Mouse (Mus musculus): ENCODE measurements at regions not wholly inside any gene's neighbourhood (a gene's known extent, or its start where the extent isn't known, plus 50 kb on each side); places are given as distances from the start of the nearest gene placed in this dataset.

- 17% methylated on average over 10 of the region's 11 CpGs for WGBS
- Histone ChIP-seq H3K9me3 (ENCODE audit: control insufficient read depth, low read length) (no peaks in the 10 kb centered on the region), H3K9ac (ENCODE audit: low read depth, low read length) (peak overlapping the region; percentile 6; the same call in 1 of the 2 replicates), H3K4me3 (ENCODE audit: low read depth, low read length) (no peak overlapping the region), H3K4me2 (ENCODE audit: low read depth, low read length) (peak overlapping the region; percentile 95), H3K27ac (replicated peaks; ENCODE audit: low read depth, low read length) (no peak overlapping the region), H3K36me3 (ENCODE audit: control insufficient read depth, insufficient read depth, low read length) (no peaks in the 10 kb centered on the region), H3K27me3 (replicated peaks; ENCODE audit: control insufficient read depth, insufficient read depth, low read length) (peaks cover 39% of the 10 kb centered on the region), H3K4me1 (ENCODE audit: control insufficient read depth, insufficient read depth, low read length) (peaks cover 6% of the 10 kb centered on the region; the same call in 1 of the 2 replicates)
- ATAC-seq (ENCODE audit: low read depth) (no peak), DNase-seq (ENCODE audit: low spot score) (no peak)
Measured at GRCm38 (mm10) chr4:148743414-148743844, 60.8 kb upstream of the Casz1 start.

- no peaks in the 10 kb centered on the region for H3K9me3 ChIP-seq (ENCODE audit: control insufficient read depth, low read length)
- H3K4me3 ChIP-seq (ENCODE audit: low read depth, low read length): no peak overlapping the region
- no peak overlapping the region for H3K9ac ChIP-seq (ENCODE audit: low read depth, low read length)
- WGBS: 41% methylated on average over 8 of the region's 8 CpGs
- no peak overlapping the region for H3K27ac ChIP-seq (replicated peaks; ENCODE audit: low read depth, low read length)
- no peaks in the 10 kb centered on the region for H3K36me3 ChIP-seq (ENCODE audit: control insufficient read depth, insufficient read depth, low read length)
- ATAC-seq (ENCODE audit: low read depth) (no peak), DNase-seq (ENCODE audit: low spot score) (no peak)
- peaks cover 6% of the 10 kb centered on the region; the same call in 1 of the 2 replicates for H3K4me1 ChIP-seq (ENCODE audit: control insufficient read depth, insufficient read depth, low read length)
- peaks cover 39% of the 10 kb centered on the region for H3K27me3 ChIP-seq (replicated peaks; ENCODE audit: control insufficient read depth, insufficient read depth, low read length)
- no peak overlapping the region for H3K4me2 ChIP-seq (ENCODE audit: low read depth, low read length)
Measured at GRCm38 (mm10) chr4:148744053-148744452, 60.2 kb upstream of the Casz1 start.

GRCm38 (mm10) chr4:148746460-148747314, 57.5 kb upstream of the Casz1 start:
- ATAC-seq (ENCODE audit: low read depth) (no peak), DNase-seq (ENCODE audit: low spot score) (no peak)
- H3K4me1 ChIP-seq (ENCODE audit: control insufficient read depth, insufficient read depth, low read length): peaks cover 6% of the 10 kb centered on the region; the same call in 1 of the 2 replicates
- no peak overlapping the region for H3K27ac ChIP-seq (replicated peaks; ENCODE audit: low read depth, low read length)
- H3K9ac ChIP-seq (ENCODE audit: low read depth, low read length): no peak overlapping the region
- WGBS: 34% methylated on average over 23 of the region's 23 CpGs
- H3K4me2 ChIP-seq (ENCODE audit: low read depth, low read length): no peak overlapping the region
- peaks cover 18% of the 10 kb centered on the region for H3K27me3 ChIP-seq (replicated peaks; ENCODE audit: control insufficient read depth, insufficient read depth, low read length)
- H3K4me3 ChIP-seq (ENCODE audit: low read depth, low read length): no peak overlapping the region
- H3K36me3 ChIP-seq (ENCODE audit: control insufficient read depth, insufficient read depth, low read length): no peaks in the 10 kb centered on the region
- H3K9me3 ChIP-seq (ENCODE audit: control insufficient read depth, low read length): no peaks in the 10 kb centered on the region

GRCm38 (mm10) chr4:148747315-148747644, 56.9 kb upstream of the Casz1 start:
- 73% methylated on average over 7 of the region's 7 CpGs for WGBS
- H3K4me3 ChIP-seq (ENCODE audit: low read depth, low read length): no peak overlapping the region
- no peak overlapping the region for H3K9ac ChIP-seq (ENCODE audit: low read depth, low read length)
- H3K36me3 ChIP-seq (ENCODE audit: control insufficient read depth, insufficient read depth, low read length): no peaks in the 10 kb centered on the region
- no peaks in the 10 kb centered on the region for H3K9me3 ChIP-seq (ENCODE audit: control insufficient read depth, low read length)
- no peak overlapping the region for H3K4me2 ChIP-seq (ENCODE audit: low read depth, low read length)
- H3K27me3 ChIP-seq (replicated peaks; ENCODE audit: control insufficient read depth, insufficient read depth, low read length): peaks cover 18% of the 10 kb centered on the region
- DNase-seq (ENCODE audit: low spot score) (no peak), ATAC-seq (ENCODE audit: low read depth) (no peak)
- no peak overlapping the region for H3K27ac ChIP-seq (replicated peaks; ENCODE audit: low read depth, low read length)
- H3K4me1 ChIP-seq (ENCODE audit: control insufficient read depth, insufficient read depth, low read length): peaks cover 6% of the 10 kb centered on the region; the same call in 1 of the 2 replicates

GRCm38 (mm10) chr4:148750030-148750429, 54.2 kb upstream of the Casz1 start:
- ATAC-seq (ENCODE audit: low read depth): no peak; the same call in 1 of the 2 replicates
- H3K4me2 ChIP-seq (ENCODE audit: low read depth, low read length): no peak overlapping the region
- H3K4me1 ChIP-seq (ENCODE audit: control insufficient read depth, insufficient read depth, low read length): no peaks in the 10 kb centered on the region
- WGBS: 53% methylated on average over 10 of the region's 10 CpGs
- peaks cover under 1% of the 10 kb centered on the region for H3K27me3 ChIP-seq (replicated peaks; ENCODE audit: control insufficient read depth, insufficient read depth, low read length)
- H3K4me3 ChIP-seq (ENCODE audit: low read depth, low read length): no peak overlapping the region
- no peak for DNase-seq (ENCODE audit: low spot score)
- no peaks in the 10 kb centered on the region for H3K9me3 ChIP-seq (ENCODE audit: control insufficient read depth, low read length)
- no peaks in the 10 kb centered on the region for H3K36me3 ChIP-seq (ENCODE audit: control insufficient read depth, insufficient read depth, low read length)
- H3K9ac ChIP-seq (ENCODE audit: low read depth, low read length): no peak overlapping the region
- no peak overlapping the region for H3K27ac ChIP-seq (replicated peaks; ENCODE audit: low read depth, low read length)

GRCm38 (mm10) chr4:148751591-148751990, 52.6 kb upstream of the Casz1 start:
- DNase-seq (ENCODE audit: low spot score) (no peak), ATAC-seq (ENCODE audit: low read depth) (no peak)
- no peaks in the 10 kb centered on the region for H3K36me3 ChIP-seq (ENCODE audit: control insufficient read depth, insufficient read depth, low read length)
- H3K4me3 ChIP-seq (ENCODE audit: low read depth, low read length): no peak overlapping the region
- no peaks in the 10 kb centered on the region for H3K4me1 ChIP-seq (ENCODE audit: control insufficient read depth, insufficient read depth, low read length)
- no peak overlapping the region for H3K4me2 ChIP-seq (ENCODE audit: low read depth, low read length)
- H3K9ac ChIP-seq (ENCODE audit: low read depth, low read length): no peak overlapping the region
- no peak overlapping the region for H3K27ac ChIP-seq (replicated peaks; ENCODE audit: low read depth, low read length)
- WGBS: 57% methylated on average over 7 of the region's 7 CpGs
- H3K27me3 ChIP-seq (replicated peaks; ENCODE audit: control insufficient read depth, insufficient read depth, low read length): no peaks in the 10 kb centered on the region; the same call in 1 of the 2 replicates
- no peaks in the 10 kb centered on the region for H3K9me3 ChIP-seq (ENCODE audit: control insufficient read depth, low read length)

GRCm38 (mm10) chr4:148752360-148753093, 51.7 kb upstream of the Casz1 start:
- Histone ChIP-seq H3K36me3 (ENCODE audit: control insufficient read depth, insufficient read depth, low read length) (no peaks in the 10 kb centered on the region), H3K4me1 (ENCODE audit: control insufficient read depth, insufficient read depth, low read length) (no peaks in the 10 kb centered on the region), H3K27ac (replicated peaks; ENCODE audit: low read depth, low read length) (no peak overlapping the region), H3K27me3 (replicated peaks; ENCODE audit: control insufficient read depth, insufficient read depth, low read length) (no peaks in the 10 kb centered on the region; the same call in 1 of the 2 replicates), H3K9me3 (ENCODE audit: control insufficient read depth, low read length) (no peaks in the 10 kb centered on the region), H3K9ac (ENCODE audit: low read depth, low read length) (no peak overlapping the region), H3K4me2 (ENCODE audit: low read depth, low read length) (no peak overlapping the region), H3K4me3 (ENCODE audit: low read depth, low read length) (no peak overlapping the region)
- ATAC-seq (ENCODE audit: low read depth) (no peak), DNase-seq (ENCODE audit: low spot score) (no peak)
- 84% methylated on average over 14 of the region's 14 CpGs for WGBS

- no peak overlapping the region for H3K4me2 ChIP-seq (ENCODE audit: low read depth, low read length)
- no peaks in the 10 kb centered on the region for H3K9me3 ChIP-seq (ENCODE audit: control insufficient read depth, low read length)
- no peaks in the 10 kb centered on the region for H3K4me1 ChIP-seq (ENCODE audit: control insufficient read depth, insufficient read depth, low read length)
- no peaks in the 10 kb centered on the region for H3K36me3 ChIP-seq (ENCODE audit: control insufficient read depth, insufficient read depth, low read length)
- H3K27me3 ChIP-seq (replicated peaks; ENCODE audit: control insufficient read depth, insufficient read depth, low read length): no peaks in the 10 kb centered on the region; the same call in 1 of the 2 replicates
- ATAC-seq (ENCODE audit: low read depth) (no peak), DNase-seq (ENCODE audit: low spot score) (no peak)
- no peak overlapping the region for H3K27ac ChIP-seq (replicated peaks; ENCODE audit: low read depth, low read length)
- no peak overlapping the region for H3K9ac ChIP-seq (ENCODE audit: low read depth, low read length)
- no peak overlapping the region for H3K4me3 ChIP-seq (ENCODE audit: low read depth, low read length)
- WGBS: 63% methylated on average over 17 of the region's 17 CpGs
Measured at GRCm38 (mm10) chr4:148753143-148753798, 51.0 kb upstream of the Casz1 start.
